Mouse (Mus musculus) G1E (cell line): ENCODE measurements at regions not wholly inside any gene's neighbourhood (a gene's known extent, or its start where the extent isn't known, plus 50 kb on each side); places are given as distances from the start of the nearest gene placed in this dataset.

Source experiments
- CTCF ChIP-seq: IDR thresholded peaks from 2 replicates; pipeline ENCODE4 v1.5.1; 2012; ENCODE audit warnings: low read depth, low read length, inconsistent platforms, mixed read lengths
- GATA1 ChIP-seq: IDR thresholded peaks from 2 replicates; pipeline ENCODE4 v1.6.1; 2012; ENCODE audit warnings: borderline replicate concordance, low read length, inconsistent platforms, mixed read lengths
- GATA2 ChIP-seq: IDR thresholded peaks from 2 replicates; pipeline ENCODE4 v1.6.1; 2012; ENCODE audit warnings: low read depth, low read length, inconsistent platforms, borderline replicate concordance
- POLR2AphosphoS5 ChIP-seq: IDR thresholded peaks from 2 replicates; pipeline ENCODE4 v1.6.1; 2012; ENCODE audit warnings: low read depth, low read length, inconsistent platforms; ENCODE audit not compliant: insufficient replicate concordance
- TAL1 ChIP-seq: conservative IDR thresholded peaks from 2 replicates; pipeline ENCODE4 v1.6.1; 2012; ENCODE audit warnings: low read depth, low read length, inconsistent platforms, mixed read lengths

GRCm38 (mm10) chr15:61159552-61159951, 236.7 kb upstream of the A1bg start:
- no peak for TF ChIP-seq CTCF
- no peak for TF ChIP-seq GATA1
- TF ChIP-seq GATA2 = no peak
- TF ChIP-seq TAL1 = no peak
- no peak for TF ChIP-seq POLR2AphosphoS5
